Mouse (Mus musculus) c-Kit-positive CD71-positive TER-119-negative erythroid progenitor cells, embryonic 14.5 days (primary cell): Measurements from ENCODE around the gene Tmem223.
A peak's percentile ranks its signal among the peaks of the same experiment; 100 is the strongest.
"Not testable (repeated sequence)": the region's sequence is repeated elsewhere in the genome, so short reads cannot be mapped to it uniquely, and the experiment has no call there.

ENCODE experiments used
- DNase-seq: peaks from one replicate; pipeline ENCODE4 v3.0.0-alpha.2; 2013; ENCODE audit warnings: low read depth

Tmem223 gene

GRCm38 (mm10) chr19:8770567-8771270 lies at the start of gene Tmem223:
Gene Tmem223 (plus strand): TSS chr19:8770996.
- no peak for DNase-seq

- no peak for DNase-seq
These were observed 49.4 kb upstream of the Tmem223 start for GRCm38 (mm10) chr19:8721378-8721777.

- DNase-seq, result no peak
These were observed 48.8 kb upstream of the Tmem223 start for GRCm38 (mm10) chr19:8722021-8722420.

- DNase-seq, result no peak
These were observed 48.3 kb upstream of the Tmem223 start for GRCm38 (mm10) chr19:8722559-8722906.

GRCm38 (mm10) chr19:8722907-8723573 lies 47.8 kb upstream of the Tmem223 start, which contains the start of gene Slc3a2:
Gene Slc3a2 (minus strand): TSS chr19:8723369.
- peak; percentile 96 for DNase-seq

- DNase-seq, result no peak
These were observed 47.0 kb upstream of the Tmem223 start for GRCm38 (mm10) chr19:8723574-8724346.

- DNase-seq, result no peak
These were observed 46.4 kb upstream of the Tmem223 start for GRCm38 (mm10) chr19:8724392-8724791.

- DNase-seq, result no peak
These were observed 45.6 kb upstream of the Tmem223 start for GRCm38 (mm10) chr19:8725081-8725613.

GRCm38 (mm10) chr19:8726609-8727390 lies 44.0 kb upstream of the Tmem223 start:
- DNase-seq, result no peak

- DNase-seq, result no peak
These were observed 43.2 kb upstream of the Tmem223 start for GRCm38 (mm10) chr19:8727495-8728114.

GRCm38 (mm10) chr19:8728335-8729099 lies 42.3 kb upstream of the Tmem223 start:
- DNase-seq, result not testable (repeated sequence)

- no peak for DNase-seq
These were observed 36.5 kb upstream of the Tmem223 start for GRCm38 (mm10) chr19:8734334-8734733.

GRCm38 (mm10) chr19:8735389-8736159 lies 35.2 kb upstream of the Tmem223 start, which contains the start of gene Wdr74:
Gene Wdr74 (plus strand): TSS chr19:8735827.
- DNase-seq, result peak; percentile 92

- no peak for DNase-seq
These were observed 34.7 kb upstream of the Tmem223 start for GRCm38 (mm10) chr19:8736160-8736467.

- no peak for DNase-seq
These were observed 31.9 kb upstream of the Tmem223 start for GRCm38 (mm10) chr19:8738911-8739310.

GRCm38 (mm10) chr19:8739646-8740045 lies 31.1 kb upstream of the Tmem223 start:
- no peak for DNase-seq

- DNase-seq, result no peak
These were observed 30.2 kb upstream of the Tmem223 start, which contains the start of gene 1700092M07Rik for GRCm38 (mm10) chr19:8740603-8741002. Gene 1700092M07Rik (plus strand): TSS chr19:8740718.

- peak; percentile 97 for DNase-seq
These were observed 29.4 kb upstream of the Tmem223 start, which contains the start of gene Stx5a for GRCm38 (mm10) chr19:8741243-8741869. Gene Stx5a (plus strand): TSS chr19:8741413.

GRCm38 (mm10) chr19:8742176-8742575 lies 28.6 kb upstream of the Tmem223 start:
- no peak for DNase-seq
